Mouse (Mus musculus): Measurements from ENCODE around the gene Il10rb. TPM values are rescaled to one million over a fixed set of nuclear protein-coding genes. Genes with fewer than 3 reads are reported as not detected.
A peak's percentile ranks its signal among the peaks of the same experiment; 100 is the strongest.
"Not testable (repeated sequence)": the region's sequence is repeated elsewhere in the genome, so short reads cannot be mapped to it uniquely, and the experiment has no call there.

Gene Il10rb
- total and polyA plus RNA-seq, 3 experiments, result 18.3 to 144 (median 101) TPM

DNA sequence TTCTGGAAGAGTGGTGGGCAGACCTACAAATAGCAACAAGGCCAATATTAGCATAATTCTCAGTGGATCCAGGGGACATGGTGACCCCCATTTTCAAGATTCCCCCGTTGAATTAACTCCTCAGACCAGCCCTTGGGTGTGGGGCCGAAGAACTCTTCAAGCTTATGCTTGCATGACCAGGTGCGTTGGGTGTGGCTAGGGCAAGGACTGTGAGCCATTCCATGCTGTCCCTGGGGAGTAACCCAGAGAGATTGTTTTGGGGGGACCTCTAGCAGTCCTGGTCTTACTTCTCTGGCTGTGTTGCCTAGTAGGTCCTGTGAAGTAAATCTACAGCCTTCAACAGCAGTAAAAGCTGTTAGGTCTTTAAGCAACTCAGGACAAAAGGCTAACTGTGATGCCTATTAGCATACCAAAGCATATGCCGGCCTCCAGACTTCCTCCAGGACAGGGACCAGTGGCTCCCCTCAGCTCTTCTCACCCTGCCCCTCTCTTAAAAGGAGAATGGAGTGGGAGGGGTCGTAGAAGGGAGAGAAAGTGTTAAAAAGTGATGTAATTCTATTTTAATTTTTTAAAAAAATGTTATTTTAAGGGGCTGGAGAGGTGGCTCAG, 26.9 kb downstream of the Il10rb start:
- peaks cover 45% of the 10 kb centered on the region for H3K4me1 ChIP-seq (ENCODE audit: insufficient read depth, low read depth, low read length)
- DNase-seq (ENCODE audit: low spot score), result no peak
- no peak overlapping the region for H3K4me3 ChIP-seq (ENCODE audit: low read depth, low read length)
- peaks cover 20% of the 10 kb centered on the region for H3K36me3 ChIP-seq (replicated peaks)
- H3K9me3 ChIP-seq (replicated peaks), result no peaks in the 10 kb centered on the region; the same call in 1 of the 2 replicates
- no peaks in the 10 kb centered on the region for H3K27me3 ChIP-seq (ENCODE audit: insufficient read depth, low read length)
- no peak for ATAC-seq (ENCODE audit: extremely low read depth, insufficient number of reproducible peaks, low FRiP score, poor library complexity, severe bottlenecking)
- TF ChIP-seq TAL1 (conservative IDR thresholded peaks at IDR 0.05; ENCODE audit: low read depth, low read length), result no peak
- no peak for TF ChIP-seq GATA2 (IDR thresholded peaks at IDR 0.05; ENCODE audit: borderline replicate concordance, low read depth, low read length)
- no peak for TF ChIP-seq POLR2AphosphoS5 (IDR thresholded peaks at IDR 0.05; ENCODE audit: insufficient replicate concordance, low read depth, low read length)
- no peak for TF ChIP-seq CTCF (IDR thresholded peaks at IDR 0.05; ENCODE audit: low read depth, low read length)
- no peak for TF ChIP-seq GATA1 (IDR thresholded peaks at IDR 0.05; ENCODE audit: borderline replicate concordance, low read length)

DNA sequence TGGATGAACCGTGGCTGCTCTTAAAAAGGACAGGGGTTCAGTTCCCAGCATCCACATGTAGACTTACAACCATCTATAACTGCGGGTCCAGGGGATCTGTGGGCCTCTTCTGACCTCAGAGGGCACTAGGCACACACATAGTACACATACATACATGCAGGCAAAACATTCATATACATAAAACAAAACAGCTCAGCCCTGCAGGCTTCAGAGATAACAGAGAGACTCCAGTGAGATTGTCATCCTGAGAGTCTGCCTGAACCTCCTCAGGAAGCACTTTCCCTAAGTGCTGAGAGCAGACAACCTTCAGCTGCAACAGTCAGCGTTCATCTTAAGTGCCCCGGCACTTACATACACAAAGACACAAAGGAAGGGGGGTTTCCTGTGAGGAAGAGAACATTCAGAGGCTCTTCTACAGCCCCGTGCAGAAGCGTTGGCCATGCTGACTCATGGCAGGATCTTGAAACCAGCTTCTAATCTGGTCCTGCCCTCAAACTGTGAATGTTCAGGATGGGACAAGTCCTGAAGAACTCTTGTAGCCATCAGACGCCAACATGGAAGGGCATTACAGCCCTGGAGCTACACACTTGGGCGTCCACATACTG, 27.5 kb downstream of the Il10rb start:
- H3K4me1 ChIP-seq (ENCODE audit: insufficient read depth, low read depth, low read length), result peaks cover 49% of the 10 kb centered on the region
- TF ChIP-seq TAL1 (conservative IDR thresholded peaks at IDR 0.05; ENCODE audit: low read depth, low read length), result no peak
- no peak for TF ChIP-seq POLR2AphosphoS5 (IDR thresholded peaks at IDR 0.05; ENCODE audit: insufficient replicate concordance, low read depth, low read length)
- TF ChIP-seq GATA1 (IDR thresholded peaks at IDR 0.05; ENCODE audit: borderline replicate concordance, low read length), result no peak
- DNase-seq (ENCODE audit: low spot score), result no peak
- no peaks in the 10 kb centered on the region; the same call in 1 of the 2 replicates for H3K9me3 ChIP-seq (replicated peaks)
- H3K27me3 ChIP-seq (ENCODE audit: insufficient read depth, low read length), result no peaks in the 10 kb centered on the region
- H3K4me3 ChIP-seq (ENCODE audit: low read depth, low read length), result no peak overlapping the region
- H3K36me3 ChIP-seq (replicated peaks), result peaks cover 13% of the 10 kb centered on the region
- ATAC-seq (ENCODE audit: extremely low read depth, insufficient number of reproducible peaks, low FRiP score, poor library complexity, severe bottlenecking), result peak; percentile 37

DNA sequence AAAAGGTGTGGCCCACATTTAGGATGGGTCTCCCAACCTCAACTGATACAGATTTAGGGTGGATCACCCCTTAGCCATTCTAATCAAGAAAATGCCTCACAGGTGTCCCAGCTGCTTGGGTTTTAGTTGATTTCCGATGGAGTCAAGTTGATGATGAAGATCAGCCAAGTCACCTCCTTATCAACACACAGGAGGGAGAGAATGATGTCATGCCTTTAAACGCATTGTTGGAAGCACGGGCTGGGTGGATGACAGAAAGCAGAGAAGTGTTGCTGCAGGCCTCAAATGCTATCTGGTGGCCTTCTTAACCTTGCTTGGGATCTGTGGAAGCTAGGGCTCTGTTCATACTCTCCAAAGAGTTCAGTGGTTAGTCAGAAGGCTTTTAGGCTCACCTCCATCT, 28.2 kb downstream of the Il10rb start:
- no peaks in the 10 kb centered on the region for H3K27me3 ChIP-seq (ENCODE audit: insufficient read depth, low read length)
- H3K9me3 ChIP-seq (replicated peaks), result peaks cover 3% of the 10 kb centered on the region
- no peak for DNase-seq (ENCODE audit: low spot score)
- TF ChIP-seq GATA2 (IDR thresholded peaks at IDR 0.05; ENCODE audit: borderline replicate concordance, low read depth, low read length) (no peak), TAL1 (conservative IDR thresholded peaks at IDR 0.05; ENCODE audit: low read depth, low read length) (no peak), CTCF (IDR thresholded peaks at IDR 0.05; ENCODE audit: low read depth, low read length) (no peak), POLR2AphosphoS5 (IDR thresholded peaks at IDR 0.05; ENCODE audit: insufficient replicate concordance, low read depth, low read length) (no peak), GATA1 (IDR thresholded peaks at IDR 0.05; ENCODE audit: borderline replicate concordance, low read length) (no peak)
- H3K4me1 ChIP-seq (ENCODE audit: insufficient read depth, low read depth, low read length), result peaks cover 56% of the 10 kb centered on the region
- H3K4me3 ChIP-seq (ENCODE audit: low read depth, low read length), result no peak overlapping the region
- peaks cover 11% of the 10 kb centered on the region for H3K36me3 ChIP-seq (replicated peaks)
- ATAC-seq (ENCODE audit: extremely low read depth, insufficient number of reproducible peaks, low FRiP score, poor library complexity, severe bottlenecking), result no peak

DNA sequence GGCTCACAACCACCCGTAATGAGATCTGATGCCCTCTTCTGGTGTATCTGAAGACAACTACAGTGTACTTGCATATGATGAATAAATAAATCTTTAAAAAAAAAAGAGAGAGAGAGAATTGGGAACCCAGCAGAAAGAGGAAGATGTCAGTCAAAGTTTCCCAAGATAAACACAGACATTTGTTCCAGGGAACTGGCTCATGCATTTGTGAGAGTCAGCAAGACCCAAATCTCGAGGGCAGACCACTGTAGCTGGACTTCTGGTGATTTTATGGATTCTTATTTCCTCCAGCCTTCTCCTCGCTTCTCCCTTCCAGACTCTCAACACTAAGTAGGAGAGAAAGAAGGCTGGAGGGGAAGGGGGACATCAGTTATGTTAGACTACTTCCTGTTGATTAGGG, 32.1 kb downstream of the Il10rb start:
- Histone ChIP-seq H3K4me3 (ENCODE audit: low read depth, low read length) (no peak overlapping the region), H3K27me3 (ENCODE audit: insufficient read depth, low read length) (no peaks in the 10 kb centered on the region), H3K9me3 (replicated peaks) (peaks cover 3% of the 10 kb centered on the region), H3K4me1 (ENCODE audit: insufficient read depth, low read depth, low read length) (peaks cover 74% of the 10 kb centered on the region), H3K36me3 (replicated peaks) (peaks cover 10% of the 10 kb centered on the region)
- DNase-seq (ENCODE audit: low spot score) (no peak), ATAC-seq (ENCODE audit: extremely low read depth, insufficient number of reproducible peaks, low FRiP score, poor library complexity, severe bottlenecking) (no peak)
- TF ChIP-seq TAL1 (conservative IDR thresholded peaks at IDR 0.05; ENCODE audit: low read depth, low read length) (no peak), GATA1 (IDR thresholded peaks at IDR 0.05; ENCODE audit: borderline replicate concordance, low read length) (no peak)

DNA sequence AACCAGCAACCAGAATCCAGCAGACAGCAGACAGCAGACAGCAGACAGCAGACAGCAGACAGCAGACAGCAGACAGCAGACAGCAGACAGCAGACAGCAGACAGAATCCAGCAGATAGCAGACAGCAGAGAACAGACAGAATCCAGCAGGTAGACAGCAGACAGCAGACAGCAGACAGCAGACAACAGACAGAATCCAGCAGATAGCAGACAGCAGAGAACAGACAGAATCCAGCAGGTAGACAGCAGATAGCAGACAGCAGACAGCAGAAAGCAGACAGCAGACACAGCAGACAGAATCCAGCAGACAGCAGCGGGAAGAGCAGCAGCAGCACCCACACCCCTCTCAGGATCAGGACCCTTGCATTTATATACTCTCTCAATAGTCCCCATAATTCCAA, 32.6 kb downstream of the Il10rb start:
- Histone ChIP-seq H3K4me1 (ENCODE audit: insufficient read depth, low read depth, low read length) (peaks cover 73% of the 10 kb centered on the region), H3K36me3 (replicated peaks) (peaks cover 10% of the 10 kb centered on the region)
- not testable (repeated sequence) for H3K4me3 ChIP-seq (ENCODE audit: low read depth, low read length); H3K27me3 ChIP-seq (ENCODE audit: insufficient read depth, low read length); ATAC-seq (ENCODE audit: extremely low read depth, insufficient number of reproducible peaks, low FRiP score, poor library complexity, severe bottlenecking); DNase-seq (ENCODE audit: low spot score); H3K9me3 ChIP-seq (replicated peaks)

DNA sequence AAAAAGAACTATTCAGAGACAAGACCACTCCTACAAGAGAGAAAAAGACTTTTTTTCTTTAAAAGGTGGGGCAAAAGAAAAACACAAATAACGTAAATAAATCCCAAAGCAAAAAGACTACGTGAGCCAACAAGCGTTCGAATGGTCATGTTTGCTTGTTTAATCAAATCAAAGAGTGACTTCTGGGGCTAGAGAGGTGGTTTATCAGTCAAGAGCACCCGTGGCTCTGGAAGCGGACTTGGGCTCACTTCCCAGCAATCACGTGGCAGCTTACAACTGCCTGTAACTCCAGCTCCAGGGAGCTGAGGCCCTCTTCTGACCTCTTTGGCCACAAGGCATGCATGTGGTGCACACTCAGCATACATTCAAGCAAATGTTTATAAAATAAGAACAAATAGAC, 35.4 kb downstream of the Il10rb start:
- DNase-seq (ENCODE audit: low spot score) (peak; percentile 66), ATAC-seq (ENCODE audit: extremely low read depth, insufficient number of reproducible peaks, low FRiP score, poor library complexity, severe bottlenecking) (peak; percentile 77)
- Histone ChIP-seq H3K4me3 (ENCODE audit: low read depth, low read length) (peak overlapping the region; percentile 61; the same call in 1 of the 2 replicates), H3K4me1 (ENCODE audit: insufficient read depth, low read depth, low read length) (peaks cover 80% of the 10 kb centered on the region), H3K27me3 (ENCODE audit: insufficient read depth, low read length) (no peaks in the 10 kb centered on the region), H3K36me3 (replicated peaks) (peaks cover 10% of the 10 kb centered on the region), H3K9me3 (replicated peaks) (peaks cover 9% of the 10 kb centered on the region)
- no peak for TF ChIP-seq TAL1 (conservative IDR thresholded peaks at IDR 0.05; ENCODE audit: low read depth, low read length)
- no peak for TF ChIP-seq GATA1 (IDR thresholded peaks at IDR 0.05; ENCODE audit: borderline replicate concordance, low read length)
- TF ChIP-seq GATA2 (IDR thresholded peaks at IDR 0.05; ENCODE audit: borderline replicate concordance, low read depth, low read length), result no peak

DNA sequence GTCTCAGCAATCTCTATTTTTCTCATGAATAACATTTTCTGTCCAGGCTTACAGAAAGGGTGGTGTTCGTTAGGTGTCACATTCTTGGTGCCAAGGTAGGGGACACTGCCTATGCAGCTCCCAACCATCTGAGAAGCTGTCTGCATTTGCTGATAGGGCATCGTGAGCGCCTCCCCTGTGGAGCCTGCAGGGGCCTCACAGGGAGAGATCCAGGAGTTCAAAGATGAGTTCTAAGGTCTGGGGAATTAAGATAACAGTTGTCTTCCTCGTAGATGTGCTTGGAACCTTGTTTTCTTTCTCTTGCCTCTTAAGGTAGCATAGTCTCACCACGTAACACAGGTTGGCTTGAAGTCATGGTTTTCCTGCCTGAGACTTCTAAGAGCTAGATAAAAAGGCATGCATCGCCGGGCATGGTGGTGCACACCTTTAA, 35.9 kb downstream of the Il10rb start:
- Histone ChIP-seq H3K4me1 (ENCODE audit: insufficient read depth, low read depth, low read length) (peaks cover 81% of the 10 kb centered on the region), H3K9me3 (replicated peaks) (peaks cover 9% of the 10 kb centered on the region), H3K4me3 (ENCODE audit: low read depth, low read length) (no peak overlapping the region; the same call in 1 of the 2 replicates), H3K27me3 (ENCODE audit: insufficient read depth, low read length) (no peaks in the 10 kb centered on the region), H3K36me3 (replicated peaks) (peaks cover 10% of the 10 kb centered on the region)
- peak; percentile 83 for DNase-seq (ENCODE audit: low spot score)
- peak; percentile 90 for ATAC-seq (ENCODE audit: extremely low read depth, insufficient number of reproducible peaks, low FRiP score, poor library complexity, severe bottlenecking)
- TF ChIP-seq GATA1 (IDR thresholded peaks at IDR 0.05; ENCODE audit: borderline replicate concordance, low read length), result no peak
- peak; percentile 93 for TF ChIP-seq TAL1 (conservative IDR thresholded peaks at IDR 0.05; ENCODE audit: low read depth, low read length)
- TF ChIP-seq POLR2AphosphoS5 (IDR thresholded peaks at IDR 0.05; ENCODE audit: insufficient replicate concordance, low read depth, low read length), result no peak

Measured in G1E (cell line).